Mouse (Mus musculus): ENCODE measurements around the gene C1ra.

DNA sequence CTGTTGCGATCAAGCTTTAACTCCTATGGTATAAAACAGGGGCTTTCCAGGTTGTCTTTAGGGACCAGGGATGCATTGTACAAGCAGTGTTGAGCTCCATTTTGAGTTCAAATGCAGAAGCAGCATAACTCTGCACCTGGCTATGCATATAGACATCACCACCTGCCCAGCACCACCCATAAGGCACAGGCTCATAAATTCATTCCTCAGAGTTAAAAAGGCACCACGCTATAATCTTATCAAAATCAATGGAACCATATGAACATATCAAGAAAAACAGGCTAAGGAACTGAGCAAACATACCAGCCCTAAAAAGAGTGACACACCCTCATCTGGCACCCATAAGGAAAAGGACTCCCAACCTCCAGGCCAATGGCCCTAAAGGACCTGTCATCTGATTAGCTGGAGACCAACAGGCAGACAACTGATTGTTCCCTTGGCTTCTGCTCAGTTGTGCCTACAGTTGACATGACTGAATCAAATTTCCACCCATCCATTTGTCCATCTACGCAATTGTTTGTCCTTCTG lies 36.9 kb downstream of the C1ra start:
- TF ChIP-seq POLR2A (IDR thresholded peaks at IDR 0.05; ENCODE audit: extremely low read depth, insufficient read depth, low read length) = no peak
- no peak for TF ChIP-seq CTCF (IDR thresholded peaks at IDR 0.05; ENCODE audit: extremely low read depth, insufficient read depth, low read length)
